Mouse (Mus musculus) right cerebral cortex, adult 2 months (tissue): ENCODE measurements around the gene Map10.

Experiments
- DNase-seq, 2 experiments: peaks; one replicate each; pipeline ENCODE4 v3.0.0; 2021 to 2022; ENCODE audit warnings: low spot score in 2 of 2

Map10 gene

DNA sequence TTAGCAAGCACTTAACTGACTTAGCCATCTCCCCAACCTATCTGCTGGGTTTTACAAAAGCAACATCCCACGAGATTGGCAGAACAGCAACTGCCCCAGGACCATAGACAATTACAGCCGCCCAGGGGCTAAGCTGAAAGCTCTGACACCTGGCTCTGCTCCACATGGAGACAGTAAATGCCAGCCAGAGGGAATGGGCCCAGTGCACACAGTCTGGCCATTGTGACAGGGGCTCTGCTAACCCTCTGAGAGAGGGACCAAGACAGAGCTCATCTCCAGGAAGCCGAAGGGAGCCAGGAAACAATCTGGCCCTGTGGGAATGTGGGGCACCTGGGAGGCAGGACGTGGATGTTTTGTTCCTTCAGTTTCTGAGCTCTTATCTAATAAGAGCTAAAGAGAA is 46.6 kb downstream of the Map10 start:
- DNase-seq, result no peak

DNA sequence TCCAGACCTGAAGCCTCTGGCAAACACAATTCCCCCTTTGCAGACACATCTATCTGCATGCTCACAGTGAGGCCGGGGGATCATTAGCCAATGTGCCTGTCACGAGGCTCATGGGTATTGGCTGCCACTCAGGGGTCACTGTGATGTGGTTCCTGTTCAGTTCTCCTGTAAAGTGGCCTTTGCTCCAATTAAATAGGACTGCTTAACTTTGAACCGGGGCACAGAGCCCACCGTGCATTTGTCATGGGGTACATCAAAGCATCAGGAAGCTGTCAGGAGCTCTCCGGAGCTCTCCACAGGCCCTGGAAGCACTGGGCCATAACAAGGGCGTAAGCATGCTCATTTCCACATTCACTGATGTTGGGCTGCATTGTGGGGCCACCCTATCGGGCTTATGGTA is 47.0 kb downstream of the Map10 start:
- no peak for DNase-seq

DNA sequence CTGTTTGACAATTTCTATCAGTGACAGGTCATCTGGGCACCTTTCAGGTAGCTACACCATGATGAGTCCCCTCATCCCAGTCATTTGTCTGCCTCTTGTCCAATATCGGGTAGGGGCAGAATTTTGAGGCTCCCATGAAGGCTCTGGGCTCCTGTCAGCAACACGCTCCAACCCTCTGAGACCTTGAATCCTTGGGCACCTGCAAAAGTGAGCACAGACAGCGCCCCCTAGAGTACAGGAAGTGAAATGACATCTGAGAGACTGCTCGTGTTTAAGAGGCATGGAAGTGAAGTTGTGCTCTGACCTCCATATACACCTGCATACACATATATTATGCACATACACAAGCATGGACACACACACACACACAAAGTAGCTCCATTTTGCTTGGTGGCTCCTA is 49.3 kb downstream of the Map10 start:
- DNase-seq, result no peak

- no peak for DNase-seq
Measured at GRCm38 (mm10) chr8:125722675-125723074, 53.1 kb downstream of the Map10 start.
